Mouse (Mus musculus): ENCODE data around the gene Rassf7.

DNA sequence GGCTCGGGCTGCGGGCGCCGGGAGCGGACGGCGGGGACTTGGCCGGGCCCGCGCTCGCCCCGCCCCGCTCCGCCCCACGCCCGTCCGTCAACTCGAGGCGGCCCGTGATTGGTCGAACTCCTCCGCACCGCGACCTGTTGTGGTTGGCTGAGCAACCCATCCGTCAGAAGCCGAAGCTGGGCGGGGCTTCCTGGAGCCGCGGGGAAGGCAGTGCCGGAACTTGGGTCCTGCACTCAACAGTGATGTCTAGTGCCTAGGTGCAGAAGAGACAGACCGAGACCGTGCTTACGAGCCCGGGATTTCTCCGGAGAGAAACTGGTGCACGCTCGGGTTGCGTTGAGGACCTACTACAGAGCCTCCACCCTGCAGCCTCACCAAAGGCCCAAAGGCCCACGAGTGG is 21.7 kb upstream of the Rassf7 start, which contains the start of the genes Hras and Lrrc56:
- no peak for TF ChIP-seq CTCF (IDR thresholded peaks at IDR 0.05; ENCODE audit: borderline replicate concordance, extremely low read depth, insufficient read depth, insufficient read length)
- TF ChIP-seq POLR2A (IDR thresholded peaks at IDR 0.05; ENCODE audit: borderline replicate concordance, extremely low read depth, insufficient read depth, insufficient read length, poor library complexity, severe bottlenecking) = no peak; the same call in 1 of the 2 replicates
